Mouse (Mus musculus): ENCODE results near the gene Ccdc171. TPM values are rescaled to one million over a fixed set of nuclear protein-coding genes. Genes with fewer than 3 reads are reported as not detected.

Ccdc171 gene
- total and polyA plus RNA-seq, 2 experiments from 2014 or later: 0.46 to 1.2 TPM

DNA sequence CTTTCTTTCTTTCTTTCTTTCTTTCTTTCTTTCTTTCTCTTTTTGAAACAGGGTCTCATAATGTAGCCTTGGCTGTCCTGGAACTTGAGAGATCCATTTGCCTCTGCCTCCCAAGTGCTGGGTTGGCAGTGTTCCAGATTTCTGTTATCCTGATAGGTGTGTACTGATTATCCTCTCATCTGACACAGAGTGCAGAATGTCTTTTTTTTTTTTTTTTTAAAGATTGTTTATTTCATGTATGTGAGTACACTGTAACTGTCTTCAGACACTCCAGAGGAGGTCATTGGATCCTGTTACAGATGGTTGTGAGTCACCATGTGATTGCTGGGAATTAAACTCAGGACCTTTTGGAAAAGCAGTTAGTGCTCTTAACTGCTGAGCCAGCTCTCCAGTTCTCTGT is 5.5 kb upstream of the Ccdc171 start:
- H3K4me1 ChIP-seq (ENCODE audit: control insufficient read depth, insufficient read depth): no peaks in the 10 kb centered on the region
- DNase-seq (ENCODE audit: low spot score) (no peak), ATAC-seq (ENCODE audit: insufficient read depth, low read depth) (no peak)
- no peak overlapping the region for H3K9ac ChIP-seq (replicated peaks; ENCODE audit: low read depth, low read length)
- no peaks in the 10 kb centered on the region for H3K36me3 ChIP-seq (replicated peaks; ENCODE audit: control insufficient read depth, insufficient read depth, low read length)
- H3K9me3 ChIP-seq (replicated peaks; ENCODE audit: control insufficient read depth, low read length): no peaks in the 10 kb centered on the region
- TF ChIP-seq CTCF (IDR thresholded peaks at IDR 0.05; ENCODE audit: low read depth): no peak
- no peak for TF ChIP-seq EP300 (IDR thresholded peaks at IDR 0.05; ENCODE audit: low read depth)
- no peak overlapping the region for H3K27ac ChIP-seq (ENCODE audit: low read depth)
- no peak overlapping the region for H3K4me3 ChIP-seq (ENCODE audit: low read depth, low read length)
- H3K4me2 ChIP-seq (ENCODE audit: low read depth, low read length): no peak overlapping the region
- H3K27me3 ChIP-seq (ENCODE audit: control insufficient read depth, insufficient read depth, low read length): no peaks in the 10 kb centered on the region

- no peak overlapping the region for H3K27ac ChIP-seq (ENCODE audit: low read depth)
- no peak overlapping the region for H3K4me2 ChIP-seq (ENCODE audit: low read depth, low read length)
- H3K4me1 ChIP-seq (ENCODE audit: control insufficient read depth, insufficient read depth): no peaks in the 10 kb centered on the region
- no peaks in the 10 kb centered on the region for H3K9me3 ChIP-seq (replicated peaks; ENCODE audit: control insufficient read depth, low read length)
- H3K9ac ChIP-seq (replicated peaks; ENCODE audit: low read depth, low read length): no peak overlapping the region
- no peak for DNase-seq (ENCODE audit: low spot score)
- ATAC-seq (ENCODE audit: insufficient read depth, low read depth): no peak
- H3K4me3 ChIP-seq (ENCODE audit: low read depth, low read length): no peak overlapping the region
- no peaks in the 10 kb centered on the region for H3K27me3 ChIP-seq (ENCODE audit: control insufficient read depth, insufficient read depth, low read length)
- 83% methylated on average over 4 of the region's 4 CpGs for WGBS
- TF ChIP-seq EP300 (IDR thresholded peaks at IDR 0.05; ENCODE audit: low read depth) (no peak), CTCF (IDR thresholded peaks at IDR 0.05; ENCODE audit: low read depth) (no peak)
- H3K36me3 ChIP-seq (replicated peaks; ENCODE audit: control insufficient read depth, insufficient read depth, low read length): no peaks in the 10 kb centered on the region
Observed at GRCm38 (mm10) chr4:83520308-83520707, 5.0 kb upstream of the Ccdc171 start.

DNA sequence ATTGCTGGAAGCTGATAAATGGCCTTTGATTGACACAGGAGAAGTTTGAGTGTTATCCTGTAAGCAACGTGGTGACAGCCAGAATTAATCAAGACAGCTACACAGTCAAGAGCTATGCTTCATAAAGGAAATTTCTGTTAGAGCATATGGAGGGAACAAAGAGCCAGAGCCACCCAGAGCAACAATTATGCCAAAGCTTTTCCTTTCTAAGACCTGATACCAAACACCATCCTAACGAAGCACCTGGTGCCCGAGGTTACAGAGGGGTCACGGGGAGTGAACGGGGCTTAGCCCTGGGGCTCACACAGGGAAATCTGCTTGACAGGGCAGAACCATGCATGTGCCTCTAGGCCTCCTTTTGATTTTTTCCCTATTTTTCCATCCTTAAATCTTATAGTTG is 3.3 kb upstream of the Ccdc171 start:
- 48% methylated on average over 5 of the region's 5 CpGs for WGBS
- DNase-seq (ENCODE audit: low spot score) (no peak), ATAC-seq (ENCODE audit: insufficient read depth, low read depth) (no peak)
- 0 out of 2 replicates have a peak, but pooled peaks cover 3% of the 10 kb centered on the region for H3K4me1 ChIP-seq (ENCODE audit: control insufficient read depth, insufficient read depth)
- no peak overlapping the region for H3K27ac ChIP-seq (ENCODE audit: low read depth)
- no peaks in the 10 kb centered on the region for H3K36me3 ChIP-seq (replicated peaks; ENCODE audit: control insufficient read depth, insufficient read depth, low read length)
- H3K4me2 ChIP-seq (ENCODE audit: low read depth, low read length): no peak overlapping the region
- no peak for TF ChIP-seq CTCF (IDR thresholded peaks at IDR 0.05; ENCODE audit: low read depth)
- no peak for TF ChIP-seq EP300 (IDR thresholded peaks at IDR 0.05; ENCODE audit: low read depth)
- no peaks in the 10 kb centered on the region for H3K9me3 ChIP-seq (replicated peaks; ENCODE audit: control insufficient read depth, low read length)
- no peaks in the 10 kb centered on the region for H3K27me3 ChIP-seq (ENCODE audit: control insufficient read depth, insufficient read depth, low read length)
- no peak overlapping the region for H3K9ac ChIP-seq (replicated peaks; ENCODE audit: low read depth, low read length)
- H3K4me3 ChIP-seq (ENCODE audit: low read depth, low read length): no peak overlapping the region

DNA sequence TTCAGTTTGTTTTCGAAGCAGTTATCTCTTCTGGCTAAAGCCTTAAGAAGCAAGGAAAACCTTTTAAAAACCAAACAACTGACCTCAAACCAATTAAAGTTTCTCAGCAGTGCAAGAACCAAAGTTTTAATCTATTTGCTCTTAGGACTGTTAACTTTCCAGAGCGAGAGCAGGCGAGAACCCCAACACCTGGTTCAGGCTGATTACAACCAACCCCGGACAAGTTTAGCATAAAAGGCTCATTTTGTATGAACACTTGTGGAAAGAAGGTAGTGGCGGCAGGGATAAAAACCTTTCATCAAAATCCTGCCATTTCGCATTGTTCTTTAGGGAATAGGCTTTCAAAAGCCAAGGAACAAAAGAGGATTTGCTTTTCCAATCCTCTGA is 896 bp upstream of the Ccdc171 start:
- no peaks in the 10 kb centered on the region for H3K9me3 ChIP-seq (replicated peaks; ENCODE audit: control insufficient read depth, low read length)
- H3K9ac ChIP-seq (replicated peaks; ENCODE audit: low read depth, low read length): peak overlapping the region; percentile 73
- peak overlapping the region; percentile 80 for H3K4me3 ChIP-seq (ENCODE audit: low read depth, low read length)
- peak overlapping the region; percentile 69 for H3K4me2 ChIP-seq (ENCODE audit: low read depth, low read length)
- TF ChIP-seq CTCF (IDR thresholded peaks at IDR 0.05; ENCODE audit: low read depth) (no peak), EP300 (IDR thresholded peaks at IDR 0.05; ENCODE audit: low read depth) (no peak)
- H3K27ac ChIP-seq (ENCODE audit: low read depth): peak overlapping the region; percentile 88; the same call in 1 of the 2 replicates
- DNase-seq (ENCODE audit: low spot score) (no peak), ATAC-seq (ENCODE audit: insufficient read depth, low read depth) (no peak)
- 10% methylated on average over 6 of the region's 6 CpGs for WGBS
- H3K36me3 ChIP-seq (replicated peaks; ENCODE audit: control insufficient read depth, insufficient read depth, low read length): no peaks in the 10 kb centered on the region
- H3K4me1 ChIP-seq (ENCODE audit: control insufficient read depth, insufficient read depth): 0 out of 2 replicates have a peak, but pooled peaks cover 3% of the 10 kb centered on the region
- H3K27me3 ChIP-seq (ENCODE audit: control insufficient read depth, insufficient read depth, low read length): no peaks in the 10 kb centered on the region

GRCm38 (mm10) chr4:83525690-83526055 is 328 bp downstream of the Ccdc171 start:
- H3K4me2 ChIP-seq (ENCODE audit: low read depth, low read length): peak overlapping the region; percentile 66
- TF ChIP-seq CTCF (IDR thresholded peaks at IDR 0.05; ENCODE audit: low read depth) (no peak), EP300 (IDR thresholded peaks at IDR 0.05; ENCODE audit: low read depth) (no peak)
- H3K36me3 ChIP-seq (replicated peaks; ENCODE audit: control insufficient read depth, insufficient read depth, low read length): no peaks in the 10 kb centered on the region
- peak overlapping the region; percentile 80 for H3K4me3 ChIP-seq (ENCODE audit: low read depth, low read length)
- under 1% methylated on average over 18 of the region's 18 CpGs for WGBS
- peak overlapping the region; percentile 73 for H3K27ac ChIP-seq (ENCODE audit: low read depth)
- H3K4me1 ChIP-seq (ENCODE audit: control insufficient read depth, insufficient read depth): 0 out of 2 replicates have a peak, but pooled peaks cover 3% of the 10 kb centered on the region
- H3K9ac ChIP-seq (replicated peaks; ENCODE audit: low read depth, low read length): peak overlapping the region; percentile 67
- no peaks in the 10 kb centered on the region for H3K9me3 ChIP-seq (replicated peaks; ENCODE audit: control insufficient read depth, low read length)
- DNase-seq (ENCODE audit: low spot score) (peak; percentile 31), ATAC-seq (ENCODE audit: insufficient read depth, low read depth) (peak; percentile 42)
- no peaks in the 10 kb centered on the region for H3K27me3 ChIP-seq (ENCODE audit: control insufficient read depth, insufficient read depth, low read length)
